Mouse (Mus musculus): ENCODE measurements around the gene Fig4.

The Fig4 gene

DNA sequence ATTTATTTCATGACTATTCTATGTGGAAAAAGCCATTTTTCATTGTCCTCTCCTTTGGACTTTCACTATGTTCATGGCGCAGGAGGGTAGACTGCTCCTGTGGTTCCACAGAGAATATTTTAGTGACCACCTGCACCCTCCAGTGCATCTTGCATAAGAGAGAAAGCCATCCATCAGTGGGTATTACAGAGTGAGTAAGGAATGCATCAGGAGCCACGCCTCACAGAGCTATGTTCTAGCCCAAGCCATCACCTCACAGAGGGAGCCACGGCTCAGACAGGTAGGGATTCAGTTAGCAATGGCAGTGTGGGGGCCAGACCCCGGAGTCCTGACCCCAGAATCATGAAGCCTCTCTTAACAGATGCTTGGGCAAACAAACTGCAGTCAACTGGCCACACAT lies 93.5 kb downstream of the Fig4 start:
- no peak for DNase-seq

DNA sequence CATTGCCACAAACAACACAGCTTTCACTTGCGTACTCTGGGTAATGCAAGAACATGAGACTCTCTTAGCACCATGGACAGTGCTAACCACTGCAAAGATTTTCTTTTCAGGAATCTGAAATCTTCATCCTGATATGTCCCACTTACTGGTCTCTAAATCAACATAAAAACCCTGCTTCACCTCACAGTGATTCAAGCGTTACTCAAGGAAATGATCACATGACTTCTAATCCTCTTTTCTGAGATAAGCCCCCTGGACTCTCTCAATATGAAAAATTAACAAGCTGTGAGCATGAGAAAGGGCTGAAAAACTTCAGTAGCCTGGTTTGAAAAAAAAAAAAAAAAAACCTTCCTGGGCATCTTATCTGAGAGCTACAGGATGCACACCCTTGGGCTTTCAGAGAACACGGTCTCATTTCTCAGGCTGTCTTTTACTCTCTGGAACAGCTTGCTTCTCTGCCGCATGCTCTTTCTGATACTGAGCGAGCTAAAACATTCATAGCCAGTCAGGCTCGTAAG lies 94.1 kb downstream of the Fig4 start:
- no peak for DNase-seq

DNA sequence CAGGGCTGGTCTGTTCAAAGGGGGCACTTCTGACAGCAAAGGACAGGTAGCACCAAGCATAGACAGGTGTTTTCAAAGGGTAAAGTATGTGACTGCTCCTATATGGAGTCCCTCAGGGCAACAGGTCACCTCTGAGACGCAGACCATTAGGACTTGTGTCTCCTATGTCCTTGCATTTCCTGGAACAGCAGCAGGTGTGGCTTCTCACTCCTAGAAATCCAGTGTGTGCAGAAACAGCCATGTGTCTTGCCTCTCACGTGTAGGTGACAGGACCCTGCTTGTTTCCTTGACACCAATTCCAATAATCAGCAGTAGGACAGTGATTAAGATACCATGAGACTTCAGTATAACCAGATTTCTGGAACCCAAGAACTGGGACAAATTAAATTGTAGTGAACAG lies 97.4 kb downstream of the Fig4 start:
- no peak for DNase-seq

DNA sequence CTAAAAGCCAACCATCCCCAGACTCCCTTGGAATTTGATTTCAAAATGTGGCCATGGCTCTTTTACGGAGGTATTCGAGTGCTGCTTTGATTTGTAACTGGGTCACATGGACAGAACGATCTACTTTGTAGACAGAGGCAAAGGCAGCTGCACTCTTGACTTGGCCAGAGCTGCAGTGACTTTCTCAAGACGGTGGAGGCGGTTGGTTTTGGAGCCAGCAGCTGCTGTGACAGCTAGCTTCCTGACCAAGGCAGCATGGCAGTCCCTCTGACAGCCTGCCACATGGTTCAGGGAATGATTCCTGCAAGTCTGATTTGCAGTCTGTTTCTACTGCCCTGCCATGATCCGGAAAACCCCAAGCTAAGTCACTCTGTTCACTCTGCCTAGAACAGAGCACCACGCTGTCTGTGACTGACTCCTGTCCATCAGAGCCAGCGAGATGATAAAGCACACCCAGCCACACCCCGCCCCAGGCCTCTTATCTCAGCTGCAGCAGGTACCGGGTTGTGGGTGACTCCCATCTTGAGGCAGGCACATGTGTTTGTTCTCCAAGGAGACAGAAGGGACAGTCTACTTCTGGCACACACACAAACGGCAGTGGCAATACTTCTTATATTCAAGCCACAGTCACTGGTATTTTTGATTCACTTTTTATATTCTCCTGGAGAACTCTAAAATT lies 98.3 kb downstream of the Fig4 start:
- DNase-seq: no peak

DNA sequence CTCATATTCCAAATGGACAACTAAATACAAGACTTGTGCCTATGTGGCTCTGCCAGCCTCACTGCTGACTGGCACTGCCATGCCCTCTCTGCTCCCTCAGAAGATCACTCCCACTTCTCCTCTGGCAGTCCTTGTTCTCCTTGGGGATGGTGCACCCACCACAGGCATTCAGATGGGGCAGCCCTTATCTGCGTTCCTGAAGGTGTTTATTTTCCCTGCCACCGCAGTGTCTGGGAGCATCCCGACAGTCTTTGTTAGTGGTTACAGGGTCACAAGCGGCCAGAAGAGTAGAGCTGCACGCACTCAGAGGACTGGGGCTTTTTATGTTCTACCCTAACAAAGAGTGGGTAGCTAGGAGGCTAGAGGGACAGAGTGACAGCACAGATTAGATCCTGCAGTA lies 98.9 kb downstream of the Fig4 start:
- DNase-seq: no peak

DNA sequence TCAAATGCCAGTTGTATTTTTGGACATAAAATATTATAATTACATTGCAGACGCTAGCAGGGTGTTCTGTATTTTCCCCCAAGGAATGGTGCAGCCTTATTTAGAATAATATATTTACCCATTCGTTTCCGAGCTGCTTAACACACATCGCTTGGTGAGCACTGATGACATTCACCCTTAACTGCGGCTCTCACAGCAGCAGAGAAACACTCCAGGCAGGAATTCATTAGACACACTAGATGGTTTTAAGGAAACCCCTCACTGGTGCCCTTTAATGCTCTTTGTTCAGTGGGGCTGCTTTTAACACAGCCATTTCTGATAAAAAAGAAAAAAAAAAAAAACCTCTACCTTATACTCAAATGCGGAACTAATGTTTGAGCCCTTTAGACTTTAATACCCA lies 104.3 kb downstream of the Fig4 start:
- DNase-seq: no peak

DNA sequence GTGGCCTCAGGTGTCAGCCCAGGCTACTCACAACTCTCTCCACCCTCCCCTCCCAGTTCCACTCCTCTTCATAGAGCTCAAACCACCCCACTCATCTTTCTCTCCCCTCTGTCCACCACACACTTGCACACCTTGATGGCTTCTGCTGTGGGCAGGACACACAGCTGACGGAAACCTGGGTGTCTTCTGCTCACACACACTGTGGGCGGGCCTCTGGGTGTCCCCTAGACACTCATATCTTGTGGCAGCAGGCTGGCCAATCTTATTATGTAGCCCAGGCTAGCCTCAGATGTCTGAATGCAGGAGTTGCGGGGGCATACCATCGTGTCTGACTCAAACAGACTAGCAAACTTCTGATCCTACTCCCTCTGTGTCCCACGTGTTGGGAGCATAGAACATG lies 105.3 kb downstream of the Fig4 start:
- no peak for DNase-seq

DNA sequence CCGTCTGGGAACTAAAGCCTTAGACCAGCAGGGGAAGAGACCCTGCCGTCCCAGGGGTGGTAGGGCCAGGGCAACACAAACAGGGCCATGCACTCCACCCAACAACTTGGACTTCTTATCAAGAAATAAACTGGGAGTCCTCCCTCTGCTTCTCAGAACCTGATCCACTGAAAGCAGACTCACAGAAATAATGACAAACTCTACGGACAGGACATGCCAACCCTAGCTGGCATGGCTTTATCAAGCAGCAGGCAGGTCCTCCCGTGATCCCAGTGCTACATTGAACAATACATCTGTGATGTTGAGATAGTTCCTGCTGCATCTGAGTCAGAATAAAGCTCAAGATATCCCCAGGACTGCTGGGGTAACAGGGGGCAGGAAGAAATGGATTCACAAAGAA lies 106.8 kb downstream of the Fig4 start:
- DNase-seq: no peak

DNA sequence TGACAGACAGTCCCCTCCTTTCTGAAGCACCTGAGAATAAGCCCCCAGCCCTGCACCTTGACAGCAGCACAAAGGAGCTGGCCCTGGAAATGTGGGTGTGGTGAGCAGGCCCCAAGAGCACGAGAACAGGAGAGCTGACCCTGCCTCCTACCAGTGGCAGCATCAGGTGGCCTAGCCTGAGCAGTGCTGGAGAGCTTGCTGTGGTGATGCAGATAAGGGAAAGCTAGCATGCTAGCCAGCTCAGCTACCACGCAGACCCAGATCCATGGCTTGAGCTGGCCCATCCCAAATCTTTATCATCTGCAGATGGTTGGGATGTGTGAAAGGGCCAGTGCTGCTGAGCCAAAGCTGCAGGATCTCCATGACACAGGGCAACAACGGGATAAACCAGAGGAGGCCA lies 113.7 kb downstream of the Fig4 start:
- no peak for DNase-seq

DNA sequence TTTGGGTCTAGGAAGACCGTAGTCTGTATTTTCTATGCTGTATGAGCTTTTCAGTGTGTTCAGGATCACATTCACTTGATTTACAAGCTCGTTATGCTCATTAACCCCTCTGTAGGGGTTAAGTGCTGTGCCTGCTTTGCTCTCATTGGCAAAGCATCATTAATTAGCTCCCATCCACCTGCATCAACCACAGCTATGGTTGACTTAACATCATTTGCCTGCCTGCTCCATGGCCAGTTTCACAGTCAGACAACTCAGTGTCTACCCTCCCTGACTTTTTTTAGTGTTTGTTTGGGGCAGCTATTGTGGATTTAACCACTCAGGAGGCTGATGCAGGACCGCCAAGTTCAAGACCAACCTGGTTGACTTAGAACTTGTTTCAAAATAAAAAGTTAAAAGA lies 119.1 kb downstream of the Fig4 start:
- no peak for DNase-seq

DNA sequence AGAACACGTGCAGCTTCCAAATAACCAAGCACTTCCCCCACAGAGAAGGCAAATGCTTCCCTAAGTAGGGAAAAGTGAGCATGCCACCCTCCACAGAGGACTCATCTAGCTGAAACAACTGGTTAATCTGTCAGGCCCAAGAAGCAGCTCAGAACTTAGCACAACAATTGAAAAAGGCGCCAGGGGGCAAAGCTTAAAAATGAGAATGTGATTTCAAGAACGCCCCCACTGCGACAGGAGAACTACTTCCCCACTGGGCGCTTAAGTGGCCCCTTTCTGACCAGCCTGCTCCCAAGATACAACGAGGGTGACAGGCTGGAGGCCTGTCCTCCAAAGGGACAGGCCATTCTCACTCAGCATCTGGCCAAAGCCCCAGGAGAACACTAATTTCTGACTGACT lies 120.4 kb downstream of the Fig4 start:
- peak in 1 of 2 experiments; percentile 6 for DNase-seq

DNA sequence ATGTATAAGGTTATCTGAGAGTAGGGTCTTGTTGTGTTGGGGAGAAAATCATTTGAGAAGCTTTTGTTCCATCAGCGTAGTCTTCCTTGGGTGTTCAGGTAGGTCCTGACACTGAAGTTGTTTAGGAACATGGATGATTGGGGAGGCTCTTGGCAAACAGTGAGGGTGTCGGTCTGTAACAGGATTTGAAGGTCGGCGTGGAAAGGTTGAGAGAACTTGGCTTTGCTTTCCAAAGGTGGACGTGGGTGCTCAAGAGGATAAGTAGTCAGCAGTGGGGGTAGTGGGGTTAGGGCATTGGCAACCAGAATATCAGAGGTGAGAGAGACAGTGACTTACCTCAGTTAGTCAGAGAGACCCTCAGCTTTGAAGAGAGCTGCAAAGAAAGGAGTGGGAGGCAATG lies 136.9 kb downstream of the Fig4 start:
- no peak for DNase-seq

DNA sequence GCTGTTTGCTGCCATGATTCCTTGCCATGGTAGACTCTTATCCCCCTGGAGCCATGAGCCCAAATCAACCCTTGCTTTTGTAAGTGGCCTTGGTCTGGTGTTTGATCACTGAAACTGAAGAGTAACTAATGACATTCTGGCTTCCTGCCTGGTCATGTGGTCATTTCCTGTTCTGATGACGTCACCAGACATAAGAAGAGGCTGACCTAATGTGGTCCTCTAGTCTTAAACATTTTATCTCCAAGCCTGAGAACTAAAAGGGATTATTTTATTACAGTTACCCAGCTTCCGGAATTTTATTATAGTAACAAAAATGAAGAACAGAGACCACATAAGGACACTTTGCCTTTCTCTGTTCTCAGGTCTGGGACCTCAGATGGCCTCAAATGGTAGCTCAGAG lies 140.0 kb downstream of the Fig4 start:
- no peak for DNase-seq

DNA sequence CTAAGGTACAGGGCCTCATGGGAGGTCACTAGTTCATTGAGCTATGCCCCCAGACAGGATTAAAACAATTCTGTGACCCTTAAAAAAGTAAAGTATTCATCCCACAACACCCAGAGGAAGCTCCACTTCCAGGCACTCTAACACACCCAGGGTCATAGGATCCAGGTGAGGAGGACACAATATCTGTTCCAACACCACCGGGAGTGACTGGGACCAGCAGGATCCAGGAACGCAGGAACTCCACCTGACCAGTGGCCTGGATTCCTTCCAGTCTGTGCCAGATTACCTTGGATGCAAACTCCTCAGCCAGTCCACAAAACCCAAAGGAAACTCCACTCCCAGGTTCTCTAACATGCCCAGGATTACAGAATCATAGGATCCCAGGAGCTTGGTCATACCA lies 145.8 kb downstream of the Fig4 start:
- no peak for DNase-seq

DNA sequence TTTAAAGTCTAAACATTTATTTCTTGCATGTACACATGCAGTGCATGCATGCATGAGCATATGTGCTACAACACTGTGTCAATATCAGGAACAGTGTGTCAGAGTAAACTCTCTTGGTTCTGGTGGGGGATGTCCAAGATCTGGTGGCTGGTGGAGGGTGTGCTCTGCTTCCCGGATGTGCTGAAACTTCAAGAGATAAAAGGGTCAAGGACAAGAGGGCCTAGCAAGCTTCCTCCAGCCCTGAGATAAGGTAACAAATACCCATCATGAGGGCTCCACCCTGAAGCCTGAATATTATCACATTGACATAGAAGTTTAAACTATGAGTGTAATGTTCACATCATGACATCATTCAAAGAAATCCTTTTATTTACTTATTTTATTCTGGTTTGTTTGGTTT lies 146.4 kb downstream of the Fig4 start:
- no peak for DNase-seq

DNA sequence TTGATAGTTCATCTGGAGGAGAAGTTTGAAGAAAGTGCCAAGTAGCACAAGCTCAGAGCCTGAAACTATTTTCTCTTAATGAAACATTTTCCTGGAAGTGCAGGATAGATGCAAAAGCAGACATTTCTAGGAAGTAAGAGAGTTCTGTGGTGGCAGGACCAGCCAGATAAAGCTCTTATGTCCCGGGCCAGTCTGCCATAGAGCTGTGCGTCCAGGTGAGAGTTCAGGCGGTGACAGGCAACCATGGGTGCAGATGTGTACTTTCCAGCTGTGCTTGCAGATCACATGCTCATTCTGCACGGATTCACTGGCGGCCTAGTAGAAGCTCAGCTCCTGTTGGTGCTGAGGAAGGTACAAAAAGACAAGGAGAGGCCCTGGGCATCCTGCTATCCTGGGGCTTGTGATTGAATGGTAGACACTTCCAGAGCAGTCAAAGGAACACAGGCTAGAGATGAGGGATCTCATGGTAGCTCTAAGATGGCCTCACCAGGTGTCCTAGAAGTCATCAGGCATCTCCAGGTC lies 149.8 kb downstream of the Fig4 start:
- DNase-seq: no peak

DNA sequence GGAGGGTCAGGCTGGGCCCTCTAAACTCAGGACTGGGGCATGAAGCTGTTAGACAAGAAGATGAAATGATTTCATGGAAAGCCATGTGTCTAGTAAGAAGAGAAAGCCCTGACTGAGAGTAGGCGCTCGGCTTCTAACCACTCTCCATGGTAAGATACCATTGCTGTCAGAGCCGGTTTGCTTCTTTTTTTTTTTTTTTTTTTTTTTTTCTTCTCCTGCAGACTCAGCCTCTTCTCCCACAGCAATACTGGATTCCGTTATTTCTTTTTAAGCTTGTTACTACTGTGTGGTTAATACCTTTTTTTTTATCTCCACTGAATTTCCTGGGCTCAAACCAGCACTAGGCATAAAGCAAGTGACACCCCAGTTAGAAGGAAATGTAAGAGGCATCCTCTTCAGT lies 151.2 kb downstream of the Fig4 start:
- no peak for DNase-seq

DNA sequence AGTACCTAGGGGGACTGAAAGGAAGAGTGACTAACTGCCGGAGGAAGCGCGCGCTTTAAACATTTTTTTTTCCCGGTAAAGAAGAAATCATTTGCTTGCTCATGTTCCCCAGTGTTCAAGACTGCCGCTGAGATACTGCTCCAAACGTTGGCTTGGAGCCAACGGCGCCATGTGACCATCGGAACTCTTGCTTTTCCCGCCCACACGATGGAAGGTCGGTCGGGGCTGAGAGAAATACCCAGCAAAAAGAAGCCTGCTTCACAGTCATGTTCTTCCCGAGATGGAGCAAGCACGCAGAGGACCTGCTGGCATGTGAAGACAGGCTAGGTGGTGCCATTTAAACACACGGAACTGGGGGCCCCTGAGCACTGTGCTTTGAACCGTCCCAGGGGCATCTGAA lies 151.6 kb downstream of the Fig4 start:
- peak; percentile 10 to 27 for DNase-seq

DNA sequence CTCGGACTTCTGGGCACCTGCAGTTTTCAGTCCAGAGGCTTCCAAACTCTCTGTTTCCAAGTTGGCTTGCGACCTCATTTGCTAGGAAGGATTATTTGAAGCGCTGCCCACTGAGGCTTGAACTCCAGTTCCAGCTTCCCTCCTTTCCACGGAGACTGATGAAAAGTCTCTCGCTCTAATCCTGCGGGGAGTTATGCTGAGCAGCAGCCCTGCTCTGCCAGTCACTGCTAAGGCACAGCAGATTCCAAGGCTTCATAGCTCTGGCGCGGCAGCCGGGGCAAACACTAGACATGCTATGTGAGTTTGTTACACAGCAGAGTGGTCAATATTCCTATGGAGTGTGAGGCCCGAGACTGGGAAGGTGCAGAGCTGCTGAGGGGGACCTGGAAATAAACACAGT lies 152.0 kb downstream of the Fig4 start:
- DNase-seq: peak in 1 of 2 experiments; percentile 8

DNA sequence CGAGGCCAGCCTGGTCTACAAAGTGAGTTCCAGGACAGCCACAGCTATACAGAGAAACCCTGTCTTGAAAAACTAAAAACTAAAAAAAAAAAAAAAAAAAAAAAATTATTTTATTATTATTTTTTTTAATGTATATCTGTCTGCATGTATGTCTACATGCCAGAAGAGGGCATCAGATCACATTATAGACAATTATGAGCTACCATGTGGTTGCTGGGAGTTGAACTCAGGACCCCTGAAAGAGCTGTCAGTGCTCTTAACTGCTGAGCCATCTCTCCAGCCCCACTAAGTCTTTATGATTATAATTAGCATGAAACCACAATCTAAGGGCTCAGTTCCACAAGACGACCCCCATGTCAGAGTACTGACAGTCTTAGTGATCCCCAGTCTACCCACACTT lies 152.6 kb downstream of the Fig4 start:
- DNase-seq: no peak

DNA sequence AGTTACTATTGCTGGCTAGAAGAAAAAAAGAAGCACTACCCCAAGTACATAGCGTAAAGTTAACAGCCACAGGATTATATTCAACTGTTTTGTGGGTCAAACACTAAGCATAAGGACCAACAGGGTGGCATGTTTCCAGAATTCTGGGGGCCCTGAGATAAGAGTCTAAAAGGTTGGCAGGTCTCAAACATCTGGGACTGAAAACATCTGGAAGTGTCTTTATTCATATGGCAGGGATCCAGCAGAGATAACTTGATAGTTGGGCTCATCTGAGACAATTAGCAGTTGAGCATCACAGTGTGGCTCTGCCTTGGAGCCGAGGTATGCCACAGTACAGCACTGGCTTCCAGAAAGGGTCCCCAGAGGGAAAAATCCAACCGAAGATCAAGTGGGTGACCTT lies 153.8 kb downstream of the Fig4 start:
- no peak for DNase-seq

DNA sequence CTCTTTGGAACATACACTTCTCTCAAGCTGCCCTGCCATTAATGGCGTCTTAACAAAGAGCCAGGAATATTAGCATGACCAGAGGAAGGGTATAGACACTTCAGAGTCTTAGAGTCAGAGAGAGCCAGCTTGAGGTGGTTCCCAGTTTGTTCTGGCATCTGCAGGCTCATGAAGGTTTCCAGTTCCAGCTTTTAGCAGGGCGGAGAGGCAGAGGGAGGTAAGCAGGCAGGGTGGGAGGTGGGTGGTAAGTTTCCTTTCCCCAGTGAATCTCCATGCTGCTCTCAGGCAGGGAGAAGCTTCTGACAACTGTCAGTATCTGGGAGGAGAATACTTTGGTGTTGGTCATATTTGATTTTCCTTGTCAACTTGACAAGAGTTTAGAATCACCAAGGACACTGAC lies 156.9 kb downstream of the Fig4 start:
- no peak for DNase-seq

All from kidney, postnatal 4 days (tissue).